Comparison of ENCODE assay signal across 15 mouse cellular contexts in genomic region chr17:34199050-34199619, GRCm38 (mm10). TPM values are rescaled to one million over a fixed set of nuclear protein-coding genes. Genes with fewer than 3 reads are reported as not detected.
DNase-seq lines count a peak whose midpoint lies in the region; ATAC-seq and TF ChIP-seq lines count a peak whose summit lies in the region.
"Had no signal": no experiment of that assay in that cellular context is flagged by ENCODE, and none has a peak within 500 bp of the region (broad histone marks: within the 10 kb centered on the region; RNA-seq: fewer than 3 reads in every experiment).

No protein-coding gene starts in this region.

- no peaks in the 10 kb centered on the region for H3K36me3 ChIP-seq in heart, embryonic 10.5 days
- no peaks in the 10 kb centered on the region for H3K36me3 ChIP-seq in liver, embryonic 14.5 days (replicated peaks; ENCODE audit: control insufficient read depth, insufficient read depth, low read depth)
- no peaks in the 10 kb centered on the region for H3K36me3 ChIP-seq in liver, embryonic 11.5 days (ENCODE audit: control insufficient read depth, insufficient read depth, low read length)
- H3K36me3 ChIP-seq in MEL (ENCODE audit: control insufficient read depth in 1 of 2, insufficient read depth in 2 of 2, low read length in 2 of 2) = peaks cover 0 to 5% of the 10 kb centered on the region in 2 experiments; a peak in 1 of 4 replicates
- no peaks in the 10 kb centered on the region; the same call in 1 of the 2 replicates for H3K36me3 ChIP-seq in intestine, postnatal 0 days (ENCODE audit: control insufficient read depth, insufficient read depth)
- H3K36me3 ChIP-seq: forebrain, embryonic 10.5 days; midbrain, embryonic 10.5 days; neural tube, embryonic 15.5 days had no signal

- no peak for TF ChIP-seq RAD21 in MEL (IDR thresholded peaks at IDR 0.05; ENCODE audit: low read depth, low read length)

- H3K4me1 ChIP-seq in heart, embryonic 10.5 days = peaks cover 14% of the 10 kb centered on the region
- H3K4me1 ChIP-seq in liver, embryonic 14.5 days (replicated peaks; ENCODE audit: control insufficient read depth in 2 of 2, insufficient read depth in 2 of 2, low read length in 1 of 2) = no peaks in the 10 kb centered on the region
- peaks cover 11% of the 10 kb centered on the region for H3K4me1 ChIP-seq in liver, embryonic 11.5 days (replicated peaks; ENCODE audit: control insufficient read depth, insufficient read depth, low read length)
- peaks cover 13 to 15% of the 10 kb centered on the region in 2 experiments for H3K4me1 ChIP-seq in MEL (ENCODE audit: control insufficient read depth in 1 of 2, insufficient read depth in 2 of 2, low read length in 2 of 2)
- H3K4me1 ChIP-seq in intestine, postnatal 0 days (replicated peaks; ENCODE audit: control insufficient read depth, insufficient read depth, low read length) = no peaks in the 10 kb centered on the region

- peak overlapping the region; percentile 60 for H3K4me2 ChIP-seq in liver, embryonic 14.5 days (ENCODE audit: low read depth)
- no peak overlapping the region for H3K4me2 ChIP-seq in liver, embryonic 11.5 days
- peak overlapping the region; percentile 99 for H3K4me2 ChIP-seq in intestine, postnatal 0 days (replicated peaks; ENCODE audit: low read depth)

- intact Hi-C loops in heart, postnatal 36 days (cut with DNase I) = no loop called here

- no peak for TF ChIP-seq POLR2A in MEL (IDR thresholded peaks at IDR 0.05; ENCODE audit: control insufficient read depth in 1 of 2, insufficient read depth in 1 of 2, low read depth in 1 of 2, low read length in 2 of 2, poor library complexity in 1 of 2)

- H3K9me3 ChIP-seq in heart, embryonic 10.5 days = no peaks in the 10 kb centered on the region
- no peaks in the 10 kb centered on the region for H3K9me3 ChIP-seq in liver, embryonic 14.5 days (ENCODE audit: control insufficient read depth, low read length)
- H3K9me3 ChIP-seq in liver, embryonic 11.5 days (ENCODE audit: control insufficient read depth, low read length) = no peaks in the 10 kb centered on the region
- H3K9me3 ChIP-seq in MEL (replicated peaks; ENCODE audit: insufficient read depth, low read length) = no peaks in the 10 kb centered on the region
- no peaks in the 10 kb centered on the region for H3K9me3 ChIP-seq in intestine, postnatal 0 days (ENCODE audit: control insufficient read depth)
- H3K9me3 ChIP-seq: forebrain, embryonic 10.5 days; midbrain, embryonic 10.5 days; neural tube, embryonic 15.5 days had no signal

- H3K4me3 ChIP-seq in heart, embryonic 10.5 days = no peak overlapping the region
- H3K4me3 ChIP-seq in liver, embryonic 14.5 days (ENCODE audit: insufficient read depth in 1 of 2, low read depth in 2 of 2, low read length in 2 of 2) = no peak overlapping the region
- H3K4me3 ChIP-seq in liver, embryonic 11.5 days (ENCODE audit: low read depth, low read length) = no peak overlapping the region
- H3K4me3 ChIP-seq in MEL (ENCODE audit: control insufficient read depth in 1 of 2, insufficient read depth in 1 of 2, low read depth in 2 of 2, low read length in 2 of 2) = peak overlapping the region; percentile 67 to 93
- peak overlapping the region; percentile 64 for H3K4me3 ChIP-seq in intestine, postnatal 0 days (ENCODE audit: low read depth, low read length)

- peaks cover 92% of the 10 kb centered on the region for H3K27me3 ChIP-seq in heart, embryonic 10.5 days (ENCODE audit: insufficient read depth, poor library complexity, severe bottlenecking)
- peaks cover 31% of the 10 kb centered on the region for H3K27me3 ChIP-seq in liver, embryonic 14.5 days (ENCODE audit: control insufficient read depth, insufficient read depth, low read length)
- peaks cover 64% of the 10 kb centered on the region for H3K27me3 ChIP-seq in liver, embryonic 11.5 days (replicated peaks; ENCODE audit: control insufficient read depth, insufficient read depth, low read length)
- H3K27me3 ChIP-seq in MEL (ENCODE audit: control insufficient read depth in 1 of 2, insufficient read depth in 2 of 2, low read length in 2 of 2) = no peaks in the 10 kb centered on the region
- H3K27me3 ChIP-seq in intestine, postnatal 0 days (replicated peaks; ENCODE audit: control insufficient read depth, insufficient read depth, low read length) = peaks cover 5% of the 10 kb centered on the region

- peak; percentile 61 for DNase-seq in heart, embryonic 10.5 days (ENCODE audit: low spot score)
- no peak for DNase-seq in heart, postnatal 36 days
- no peak for DNase-seq in liver, embryonic 14.5 days (ENCODE audit: low read depth in 3 of 3, low spot score in 3 of 3)
- no peak for DNase-seq in liver, embryonic 11.5 days (ENCODE audit: low spot score)
- no peak for DNase-seq in MEL (ENCODE audit: low read depth, low spot score)
- no peak for DNase-seq in adrenal gland, postnatal 14 days
- DNase-seq in right cerebral cortex, adult 2 months (ENCODE audit: low spot score in 2 of 2) = no peak
- DNase-seq: cerebellum, adult 18-20 months; kidney, postnatal 25 days; lung, embryonic 14.5 days had no signal

- no peak for TF ChIP-seq EP300 in liver, embryonic 14.5 days (IDR thresholded peaks at IDR 0.05; ENCODE audit: low read depth)
- no peak for TF ChIP-seq EP300 in MEL (IDR thresholded peaks at IDR 0.05; ENCODE audit: low read depth in 1 of 2, low read length in 2 of 2)

- peaks cover 15% of the 10 kb centered on the region for H3K79me2 ChIP-seq in MEL (ENCODE audit: control insufficient read depth, insufficient read depth, low read length, poor library complexity)

- no peak for ATAC-seq in liver, embryonic 14.5 days (ENCODE audit: insufficient read depth)
- ATAC-seq in liver, embryonic 11.5 days (replicated peaks; ENCODE audit: low FRiP score) = no peak
- ATAC-seq in intestine, postnatal 0 days = no peak

- H3K9ac ChIP-seq in liver, embryonic 14.5 days (replicated peaks) = no peak overlapping the region
- no peak overlapping the region for H3K9ac ChIP-seq in liver, embryonic 11.5 days (ENCODE audit: low read depth, low read length)
- peak overlapping the region; percentile 88 for H3K9ac ChIP-seq in MEL (ENCODE audit: control insufficient read depth, low read depth, low read length, poor library complexity, severe bottlenecking)
- no peak overlapping the region for H3K9ac ChIP-seq in intestine, postnatal 0 days (ENCODE audit: low read depth, low read length)
- H3K9ac ChIP-seq: neural tube, embryonic 15.5 days had no signal

- H3K27ac ChIP-seq in heart, embryonic 10.5 days = no peak overlapping the region
- no peak overlapping the region for H3K27ac ChIP-seq in liver, embryonic 14.5 days
- H3K27ac ChIP-seq in liver, embryonic 11.5 days (ENCODE audit: low read depth, low read length) = no peak overlapping the region
- peak overlapping the region; percentile 59 for H3K27ac ChIP-seq in MEL (ENCODE audit: control insufficient read depth, low read depth, low read length)
- no peak overlapping the region for H3K27ac ChIP-seq in intestine, postnatal 0 days (ENCODE audit: low read depth, low read length)
- H3K27ac ChIP-seq: forebrain, embryonic 10.5 days; midbrain, embryonic 10.5 days; neural tube, embryonic 15.5 days had no signal

- WGBS in heart, embryonic 10.5 days = 68% methylated on average over 12 of the region's 12 CpGs
- 64% methylated on average over 12 of the region's 12 CpGs for WGBS in liver, embryonic 14.5 days (ENCODE audit: insufficient replicate concordance)
- WGBS in liver, embryonic 11.5 days = 67% methylated on average over 12 of the region's 12 CpGs
- WGBS in intestine, postnatal 0 days = 66% methylated on average over 12 of the region's 12 CpGs

- no peak for TF ChIP-seq CTCF in liver, embryonic 14.5 days (IDR thresholded peaks at IDR 0.05; ENCODE audit: low read depth)
- TF ChIP-seq CTCF in MEL (IDR thresholded peaks at IDR 0.05 in 2 of 3, conservative IDR thresholded peaks at IDR 0.05 in 1 of 3; ENCODE audit: control insufficient read depth in 1 of 3, insufficient read depth in 1 of 3, low read depth in 2 of 3, low read length in 3 of 3, poor library complexity in 1 of 3, severe bottlenecking in 1 of 3) = no peak
- no peak for TF ChIP-seq CTCF in intestine, postnatal 0 days (IDR thresholded peaks at IDR 0.05; ENCODE audit: low read depth)

RNA-seq across cellular contexts. Expression of gene Psmb8, which starts 1.6 kb away (rescaled TPM):
- 0.86 and 0.87 TPM in 2 replicates for polyA plus RNA-seq in heart, embryonic 10.5 days (2016; fragmentation: Nextera tagmentation; extraction: Ambion mirVana)
- total RNA-seq in heart, postnatal 36 days (2021) = 10 to 100 TPM; 11.4 to 15.1 TPM
- polyA plus RNA-seq in liver, embryonic 14.5 days (2012; rRNA removed) = 9.5 and 11.8 TPM in 2 replicates
- 18.8 and 21.7 TPM in 2 replicates for polyA plus RNA-seq in liver, embryonic 14.5 days (2014; fragmentation: Nextera tagmentation; extraction: Ambion mirVana)
- polyA plus RNA-seq in liver, embryonic 11.5 days (2014; fragmentation: Nextera tagmentation; extraction: Ambion mirVana) = 8.4 and 10.3 TPM in 2 replicates
- total RNA-seq in MEL (2012; rRNA removed) = 129 and 144 TPM in 2 replicates
- 100 to 1,000 TPM in 1 of 2 experiments, not detected in 1; 133 TPM for polyA plus RNA-seq in MEL (2012; ENCODE audit: insufficient read depth in 1 of 2, insufficient read length in 2 of 2, low read depth in 1 of 2, low replicate concordance in 2 of 2, missing spikeins in 1 of 2)
- 82.4 and 86.4 TPM in 2 replicates for polyA plus RNA-seq in intestine, postnatal 0 days (2015; fragmentation: Nextera tagmentation; extraction: Ambion mirVana)
- total RNA-seq in adrenal gland, postnatal 14 days (2021) = 21.0 and 33.6 TPM in 2 replicates

RNA-seq across cellular contexts. Expression of gene Tap2, which starts 4.2 kb away (rescaled TPM):
- 0.48 and 0.51 TPM in 2 replicates for polyA plus RNA-seq in heart, embryonic 10.5 days (2016; fragmentation: Nextera tagmentation; extraction: Ambion mirVana)
- 10 to 100 TPM; 23.6 to 24.6 TPM for total RNA-seq in heart, postnatal 36 days (2021)
- polyA plus RNA-seq in liver, embryonic 14.5 days (2012; rRNA removed) = 2.1 and 2.9 TPM in 2 replicates
- 3.1 and 4.9 TPM in 2 replicates for polyA plus RNA-seq in liver, embryonic 14.5 days (2014; fragmentation: Nextera tagmentation; extraction: Ambion mirVana)
- polyA plus RNA-seq in liver, embryonic 11.5 days (2014; fragmentation: Nextera tagmentation; extraction: Ambion mirVana) = 6.6 and 7.4 TPM in 2 replicates
- total RNA-seq in MEL (2012; rRNA removed) = 40.3 and 48.5 TPM in 2 replicates
- 10 to 100 TPM in 1 of 2 experiments, not detected in 1; 63.0 TPM for polyA plus RNA-seq in MEL (2012; ENCODE audit: insufficient read depth in 1 of 2, insufficient read length in 2 of 2, low read depth in 1 of 2, low replicate concordance in 2 of 2, missing spikeins in 1 of 2)
- 11.2 and 13.0 TPM in 2 replicates for polyA plus RNA-seq in intestine, postnatal 0 days (2015; fragmentation: Nextera tagmentation; extraction: Ambion mirVana)
- 33.2 and 34.9 TPM in 2 replicates for total RNA-seq in adrenal gland, postnatal 14 days (2021)

RNA-seq across cellular contexts. Expression of gene Psmb9, which starts 11.6 kb away (rescaled TPM):
- 0.41 and 0.60 TPM in 2 replicates for polyA plus RNA-seq in heart, embryonic 10.5 days (2016; fragmentation: Nextera tagmentation; extraction: Ambion mirVana)
- total RNA-seq in heart, postnatal 36 days (2021) = 10 to 100 TPM in 1 of 2 experiments, 1 to 10 TPM in 1; 7.5 to 10.6 TPM
- 3.8 and 5.8 TPM in 2 replicates for polyA plus RNA-seq in liver, embryonic 14.5 days (2012; rRNA removed)
- polyA plus RNA-seq in liver, embryonic 14.5 days (2014; fragmentation: Nextera tagmentation; extraction: Ambion mirVana) = 6.0 and 7.5 TPM in 2 replicates
- polyA plus RNA-seq in liver, embryonic 11.5 days (2014; fragmentation: Nextera tagmentation; extraction: Ambion mirVana) = 2.3 and 4.0 TPM in 2 replicates
- 23.3 and 24.9 TPM in 2 replicates for total RNA-seq in MEL (2012; rRNA removed)
- polyA plus RNA-seq in MEL (2012; ENCODE audit: insufficient read depth in 1 of 2, insufficient read length in 2 of 2, low read depth in 1 of 2, low replicate concordance in 2 of 2, missing spikeins in 1 of 2) = 10 to 100 TPM in 1 of 2 experiments, not detected in 1; 14.7 TPM
- 36.8 and 37.7 TPM in 2 replicates for polyA plus RNA-seq in intestine, postnatal 0 days (2015; fragmentation: Nextera tagmentation; extraction: Ambion mirVana)
- total RNA-seq in adrenal gland, postnatal 14 days (2021) = 6.9 and 12.2 TPM in 2 replicates

RNA-seq across cellular contexts. Expression of gene Tap1, which starts 11.8 kb away (rescaled TPM):
- 0.84 and 1.2 TPM in 2 replicates for polyA plus RNA-seq in heart, embryonic 10.5 days (2016; fragmentation: Nextera tagmentation; extraction: Ambion mirVana)
- 1 to 10 TPM; 4.1 to 7.0 TPM for total RNA-seq in heart, postnatal 36 days (2021)
- 1.9 TPM in 2 replicates for polyA plus RNA-seq in liver, embryonic 14.5 days (2012; rRNA removed)
- 2.0 and 2.5 TPM in 2 replicates for polyA plus RNA-seq in liver, embryonic 14.5 days (2014; fragmentation: Nextera tagmentation; extraction: Ambion mirVana)
- 1.5 and 1.8 TPM in 2 replicates for polyA plus RNA-seq in liver, embryonic 11.5 days (2014; fragmentation: Nextera tagmentation; extraction: Ambion mirVana)
- total RNA-seq in MEL (2012; rRNA removed) = 24.6 and 30.7 TPM in 2 replicates
- polyA plus RNA-seq in MEL (2012; ENCODE audit: insufficient read depth in 1 of 2, insufficient read length in 2 of 2, low read depth in 1 of 2, low replicate concordance in 2 of 2, missing spikeins in 1 of 2) = 10 to 100 TPM in 1 of 2 experiments, not detected in 1; 46.6 TPM
- 14.1 and 15.0 TPM in 2 replicates for polyA plus RNA-seq in intestine, postnatal 0 days (2015; fragmentation: Nextera tagmentation; extraction: Ambion mirVana)
- 11.1 and 20.4 TPM in 2 replicates for total RNA-seq in adrenal gland, postnatal 14 days (2021)

RNA-seq across cellular contexts. Expression of gene H2-Ob, which starts 39.6 kb away (rescaled TPM):
- not detected in 2 replicates for polyA plus RNA-seq in heart, embryonic 10.5 days (2016; fragmentation: Nextera tagmentation; extraction: Ambion mirVana)
- under 1 TPM; 0.83 to 0.84 TPM for total RNA-seq in heart, postnatal 36 days (2021)
- polyA plus RNA-seq in liver, embryonic 14.5 days (2012; rRNA removed) = 0.13 and 0.20 TPM in 2 replicates
- polyA plus RNA-seq in liver, embryonic 14.5 days (2014; fragmentation: Nextera tagmentation; extraction: Ambion mirVana) = 0.13 and 0.17 TPM in 2 replicates
- polyA plus RNA-seq in liver, embryonic 11.5 days (2014; fragmentation: Nextera tagmentation; extraction: Ambion mirVana) = not detected in 2 replicates
- 0.75 and 0.81 TPM in 2 replicates for total RNA-seq in MEL (2012; rRNA removed)
- 1 to 10 TPM in 1 of 2 experiments, not detected in 1; 2.0 TPM for polyA plus RNA-seq in MEL (2012; ENCODE audit: insufficient read depth in 1 of 2, insufficient read length in 2 of 2, low read depth in 1 of 2, low replicate concordance in 2 of 2, missing spikeins in 1 of 2)
- 0.17 and 0.30 TPM in 2 replicates for polyA plus RNA-seq in intestine, postnatal 0 days (2015; fragmentation: Nextera tagmentation; extraction: Ambion mirVana)
- 1.3 and 16.6 TPM in 2 replicates for total RNA-seq in adrenal gland, postnatal 14 days (2021)
- total RNA-seq: left cerebral cortex, postnatal 36 days had no signal
- polyA plus RNA-seq: forebrain, embryonic 10.5 days; lung, embryonic 14.5 days; midbrain, embryonic 10.5 days had no signal

Comparison
In these comparisons a context has a peak if more than half of its experiments do, and no peak if none do; other contexts are left out.
1. H3K4me3 ChIP-seq: peak in MEL (2 of 2) and intestine, postnatal 0 days (single experiment); none in heart, embryonic 10.5 days (single experiment), liver, embryonic 14.5 days (0 of 2) and liver, embryonic 11.5 days (single experiment).